Mouse (Mus musculus): ENCODE data around the gene Lbx2.

Lbx2 gene

DNA sequence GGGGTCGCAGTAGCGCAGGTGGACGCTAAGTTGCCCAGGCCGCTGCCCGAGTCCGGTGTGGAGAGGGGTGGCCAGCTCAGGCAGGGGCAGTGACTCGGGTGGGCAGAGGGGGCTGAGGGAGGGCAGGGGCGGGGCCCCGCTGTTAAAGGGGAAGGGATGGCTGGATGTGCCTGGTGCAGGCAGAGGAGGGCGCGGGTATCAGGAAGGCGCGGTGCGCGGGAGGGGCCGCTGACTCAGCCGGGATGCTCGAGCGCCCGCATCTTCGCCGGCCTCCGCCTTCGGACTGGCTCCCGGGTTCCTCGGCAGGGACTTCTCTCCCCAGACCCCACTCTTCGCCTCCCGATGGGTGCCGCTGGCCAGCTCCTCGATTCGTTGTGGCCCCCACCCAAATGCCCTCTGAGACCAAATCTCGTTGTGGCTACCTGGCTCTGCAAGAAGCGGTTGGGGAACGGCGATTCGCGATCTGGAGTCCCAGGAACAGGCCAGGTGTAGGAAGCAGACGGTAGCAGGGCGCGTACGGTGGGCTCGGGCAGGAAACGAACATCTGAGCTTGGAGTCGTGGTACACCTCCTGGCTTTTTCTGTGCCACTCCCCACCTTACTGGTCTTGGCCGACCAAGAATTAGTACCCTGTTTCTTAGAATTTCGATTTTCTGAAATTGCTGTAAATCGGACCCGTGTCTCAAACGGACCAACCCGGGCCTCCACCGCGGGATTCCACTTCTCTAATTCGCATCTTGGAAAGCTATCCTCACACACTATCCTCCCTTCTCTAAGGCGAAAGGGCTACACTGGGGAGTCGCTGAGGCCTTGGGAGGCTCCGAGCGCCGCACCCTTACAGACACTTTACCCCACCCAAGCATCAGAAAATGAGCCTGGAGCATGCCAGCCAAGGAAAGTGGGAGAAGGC lies 15.6 kb upstream of the Lbx2 start:
- no peak for DNase-seq (ENCODE audit: low spot score)

DNA sequence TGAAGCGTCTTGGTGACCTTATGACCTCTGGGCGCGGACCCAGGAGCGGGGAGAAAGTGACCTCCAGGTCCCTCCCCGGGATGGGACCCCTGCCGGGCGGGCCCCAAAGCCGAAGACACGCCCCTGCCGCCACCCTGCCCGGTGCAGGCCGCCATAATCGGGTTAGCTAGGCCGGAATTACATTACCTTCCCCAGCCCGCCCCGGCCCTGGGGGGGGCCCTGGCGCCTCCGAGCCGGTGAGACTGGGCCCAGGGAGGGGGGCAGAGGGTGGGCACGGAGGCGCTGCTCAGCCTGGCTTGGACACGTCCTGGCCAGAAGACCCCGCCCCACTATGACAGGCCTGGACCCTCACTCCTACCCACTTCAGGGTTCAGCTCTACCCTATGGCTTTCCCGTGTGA lies 14.9 kb upstream of the Lbx2 start:
- DNase-seq (ENCODE audit: low spot score), result no peak

DNA sequence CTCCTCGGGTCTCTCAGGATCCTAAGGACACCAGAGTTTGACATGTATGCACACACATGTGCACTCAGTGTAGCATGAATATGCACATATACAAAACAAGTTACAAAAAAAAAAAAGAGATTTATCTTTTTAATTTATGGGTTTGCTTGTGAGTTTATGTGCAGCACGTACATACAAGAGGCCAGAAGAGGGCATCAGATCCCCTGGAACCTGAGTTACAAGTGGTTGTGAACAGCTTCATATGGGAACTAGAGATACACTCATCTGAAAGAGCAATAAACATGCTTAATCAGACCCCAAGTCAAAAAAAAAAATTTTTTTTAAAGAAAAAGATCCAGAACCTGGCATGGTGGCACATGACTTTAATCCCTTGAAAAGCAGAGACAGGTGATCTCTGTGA lies 11.2 kb upstream of the Lbx2 start:
- no peak for DNase-seq (ENCODE audit: low spot score)

DNA sequence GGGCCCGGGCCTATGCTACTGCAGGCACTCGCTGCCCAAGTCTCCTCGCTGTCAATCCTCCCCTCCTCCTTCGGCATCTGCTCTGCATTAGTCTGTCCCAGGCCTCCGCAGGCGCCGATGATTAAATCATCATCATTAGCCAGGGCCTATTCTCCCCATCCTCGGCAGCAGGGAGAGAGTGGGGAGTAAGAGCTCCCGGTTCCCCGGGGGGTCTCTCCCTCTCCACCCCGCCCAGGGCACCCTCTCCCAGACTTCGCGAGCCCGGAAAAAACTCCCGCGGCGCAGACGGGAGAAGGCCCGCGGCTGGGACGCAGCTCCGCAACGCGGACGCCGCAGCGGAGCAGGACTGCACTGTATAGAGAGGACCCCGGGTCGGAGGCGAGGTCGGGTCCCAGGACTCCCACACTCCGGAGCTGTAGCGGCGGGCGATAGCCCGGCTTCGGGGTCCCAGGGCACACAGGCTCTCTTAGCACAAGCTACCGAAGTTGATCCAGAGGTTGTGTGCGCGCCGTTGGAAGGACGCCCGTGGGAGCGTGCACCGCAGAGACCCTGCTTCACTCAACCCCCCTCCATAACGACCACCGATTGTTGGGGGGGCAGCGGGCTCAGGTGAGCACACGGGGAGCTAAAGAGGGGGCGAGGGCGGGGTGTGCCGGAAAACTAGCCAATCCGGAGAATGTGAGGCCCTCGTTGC lies 8.4 kb upstream of the Lbx2 start, which contains the start of gene Pcgf1:
Gene Pcgf1 (plus strand): TSS at position 240 of the 694 bp plus-strand sequence.
- peak; percentile 18 for DNase-seq (ENCODE audit: low spot score)

DNA sequence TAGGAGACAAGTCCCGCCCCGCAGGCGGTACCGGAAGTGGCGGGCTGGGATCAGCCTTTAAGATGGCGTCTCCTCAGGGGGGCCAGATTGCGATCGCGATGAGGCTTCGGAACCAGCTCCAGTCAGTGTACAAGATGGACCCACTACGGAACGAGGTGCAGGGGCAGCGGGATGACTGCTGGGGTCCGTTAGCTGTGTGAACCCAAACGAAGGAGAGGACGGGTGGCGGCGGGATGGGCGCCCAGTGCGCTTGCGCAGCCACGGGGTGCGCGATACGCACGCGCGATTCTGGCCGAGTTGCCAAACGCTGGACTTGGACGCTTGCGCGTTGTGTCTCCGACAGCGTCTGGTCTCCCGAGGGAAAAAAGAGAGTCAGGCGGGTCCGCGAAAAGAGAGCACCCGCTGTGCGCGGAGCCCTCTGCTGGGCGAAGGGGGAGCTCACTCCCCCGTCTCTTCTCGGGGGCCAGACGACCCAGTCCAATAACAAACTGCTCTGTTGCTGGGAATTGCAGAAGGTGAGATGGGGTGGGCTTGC lies 7.8 kb upstream of the Lbx2 start:
- DNase-seq (ENCODE audit: low spot score), result peak; percentile 99

DNA sequence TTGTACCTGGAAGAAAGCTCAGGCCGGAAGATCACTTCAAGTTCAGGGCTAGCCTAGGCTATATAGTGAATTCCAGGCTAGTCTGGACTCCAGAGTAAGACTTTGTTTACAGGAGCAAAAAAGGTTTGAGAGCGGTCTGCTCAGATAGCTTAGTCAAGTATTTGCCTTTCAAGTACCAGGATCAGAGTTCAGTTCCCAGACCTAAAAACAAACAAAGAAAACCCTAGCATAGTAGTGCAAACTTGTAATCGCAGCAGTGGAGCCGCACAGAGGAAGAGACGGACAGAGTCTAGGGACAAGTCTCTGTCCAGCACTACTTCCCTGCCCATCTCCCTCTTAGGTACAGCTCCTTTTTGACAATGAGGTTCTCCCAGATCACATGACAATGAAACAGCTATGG lies 6.0 kb upstream of the Lbx2 start:
- DNase-seq (ENCODE audit: low spot score), result no peak

DNA sequence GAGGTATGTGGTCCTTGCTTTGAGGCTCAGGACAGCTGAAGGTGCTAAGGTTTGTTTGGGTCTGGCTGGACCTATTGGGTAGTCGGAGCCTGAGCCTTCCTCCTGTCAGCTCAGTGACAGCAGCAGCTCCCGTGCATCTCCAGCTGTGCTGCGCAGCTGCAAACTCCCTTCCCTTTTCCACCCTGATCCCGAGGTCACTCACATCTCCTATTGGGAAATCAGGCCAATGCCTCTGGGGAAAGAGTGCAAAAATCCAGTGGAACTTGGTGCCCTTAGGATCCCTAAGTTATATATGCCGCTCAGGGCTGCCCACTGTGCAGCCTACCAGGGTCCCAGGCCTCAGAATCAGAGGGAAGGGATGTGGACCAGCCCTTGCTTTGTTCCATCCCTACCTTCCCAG lies 2.7 kb upstream of the Lbx2 start:
- DNase-seq (ENCODE audit: low spot score), result no peak

DNA sequence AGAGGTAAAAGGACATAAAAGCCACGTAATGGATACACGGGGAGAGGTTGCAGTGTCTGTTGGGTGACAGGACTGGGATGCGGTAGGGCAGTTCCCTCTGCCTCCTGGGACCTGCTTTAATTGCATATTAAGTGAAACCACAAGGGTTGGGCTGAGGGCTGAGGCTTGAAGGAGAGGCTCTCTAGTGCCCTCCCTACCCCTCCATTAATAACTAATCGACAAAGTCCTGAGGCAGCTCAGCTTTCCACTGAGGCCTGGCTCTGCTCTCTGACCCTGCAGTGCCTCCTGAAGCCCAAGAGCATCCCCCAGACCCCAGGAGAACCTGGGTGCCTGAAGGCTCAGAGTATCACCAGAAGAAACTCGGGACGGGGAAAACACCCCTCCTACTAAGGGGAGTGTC lies 1.7 kb upstream of the Lbx2 start:
- no peak for DNase-seq (ENCODE audit: low spot score)

DNA sequence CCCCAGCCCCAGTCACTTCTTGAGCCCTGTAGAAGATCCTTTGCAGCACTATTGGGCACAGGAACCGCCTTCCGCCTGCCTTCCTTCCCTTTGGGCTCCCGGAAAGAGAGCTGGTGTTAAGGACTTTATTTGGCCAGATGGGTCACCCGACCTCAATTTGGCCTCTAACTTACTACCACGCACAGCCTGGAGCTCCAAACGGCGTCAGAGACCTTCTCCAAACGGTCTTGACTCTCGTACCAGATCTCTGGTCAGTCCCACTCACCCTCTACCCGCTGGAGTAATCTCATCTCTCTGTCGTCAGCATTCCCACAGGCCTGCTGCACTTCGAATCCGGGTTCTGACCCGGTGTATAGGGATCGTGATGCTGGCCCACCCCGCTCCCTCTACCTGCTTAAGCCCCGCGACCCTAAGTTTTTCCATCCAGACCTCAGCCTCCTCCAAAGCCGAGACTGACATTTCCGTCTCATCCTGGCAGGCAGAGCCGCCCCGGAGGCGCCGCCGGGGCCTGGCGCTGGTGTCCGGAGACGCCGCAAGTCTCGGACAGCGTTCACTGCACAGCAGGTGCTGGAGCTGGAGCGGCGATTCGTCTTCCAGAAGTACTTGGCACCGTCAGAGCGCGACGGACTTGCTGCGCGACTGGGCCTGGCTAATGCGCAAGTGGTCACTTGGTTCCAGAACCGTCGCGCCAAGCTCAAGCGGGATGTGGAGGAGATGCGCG lies 1.2 kb downstream of the Lbx2 start:
- DNase-seq (ENCODE audit: low spot score), result peak; percentile 30

DNA sequence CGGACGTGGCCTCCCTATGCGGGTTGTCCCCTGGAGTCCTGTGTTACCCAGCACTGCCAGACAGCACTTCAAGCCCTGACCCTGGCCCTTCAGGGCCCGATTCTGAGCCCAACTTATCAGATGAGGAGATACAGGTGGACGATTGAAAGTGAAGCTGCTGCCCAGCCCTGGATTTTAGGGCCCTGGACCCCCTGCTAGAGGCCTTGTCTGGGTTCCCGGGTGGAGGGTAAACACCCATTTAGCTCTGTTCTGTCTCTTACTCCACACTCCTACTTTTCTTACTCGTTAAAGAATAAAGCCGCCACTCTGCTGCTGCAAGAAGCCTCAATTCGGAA lies 1.7 kb downstream of the Lbx2 start:
- DNase-seq (ENCODE audit: low spot score), result no peak

DNA sequence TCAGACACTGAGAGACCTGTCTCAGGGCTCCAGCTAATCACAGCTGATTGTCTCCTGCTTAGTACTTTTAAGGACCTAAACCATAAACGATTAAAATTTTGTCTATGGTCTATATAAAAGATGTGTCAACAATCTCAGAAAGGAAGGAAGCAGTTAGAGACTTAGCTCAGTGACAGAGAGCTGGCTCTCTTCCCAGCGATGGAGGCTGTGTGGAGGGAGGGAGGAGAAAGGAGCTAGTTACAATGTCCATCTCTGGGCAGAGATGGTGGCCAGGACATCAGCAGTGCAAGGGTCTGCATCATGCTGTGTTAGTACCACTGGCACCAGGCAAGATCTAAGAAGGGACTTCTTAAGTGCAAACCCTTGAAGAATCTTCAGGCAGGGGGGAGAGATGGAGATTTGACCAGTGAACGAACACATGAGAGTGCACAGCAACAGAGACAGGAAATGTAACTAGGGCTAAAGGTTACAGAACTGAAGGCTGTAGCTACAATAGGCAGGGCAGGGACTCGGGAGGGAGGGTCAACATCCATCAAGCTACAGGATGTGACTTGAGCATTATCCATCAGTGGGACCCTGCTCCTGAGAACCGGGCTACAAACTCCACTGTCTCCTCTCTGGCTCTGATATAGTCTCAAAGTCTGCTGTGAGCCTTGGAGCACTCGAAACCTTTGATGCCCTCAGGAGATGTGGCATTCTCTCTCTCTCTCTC lies 6.4 kb downstream of the Lbx2 start:
- no peak for DNase-seq (ENCODE audit: low spot score)

DNA sequence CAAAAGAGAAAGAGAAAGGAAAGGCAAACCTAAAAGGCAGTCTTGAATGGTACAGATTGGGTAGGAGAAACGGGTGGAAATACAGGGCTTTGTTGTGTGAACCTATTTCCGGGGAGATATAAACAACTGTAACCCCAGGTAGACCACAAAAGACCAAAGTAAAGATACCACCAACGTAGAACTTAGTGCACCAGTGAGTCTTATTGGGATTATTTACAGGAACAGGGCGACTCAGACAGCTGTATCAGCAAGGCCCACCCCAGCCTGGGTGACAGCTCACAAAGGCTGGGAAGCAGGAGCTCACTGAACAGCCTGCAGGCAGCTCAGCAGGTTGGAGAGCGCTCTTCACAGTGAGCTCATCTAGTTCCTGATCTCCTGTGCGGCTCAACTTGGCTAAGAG lies 9.8 kb downstream of the Lbx2 start:
- DNase-seq (ENCODE audit: low spot score), result no peak

DNA sequence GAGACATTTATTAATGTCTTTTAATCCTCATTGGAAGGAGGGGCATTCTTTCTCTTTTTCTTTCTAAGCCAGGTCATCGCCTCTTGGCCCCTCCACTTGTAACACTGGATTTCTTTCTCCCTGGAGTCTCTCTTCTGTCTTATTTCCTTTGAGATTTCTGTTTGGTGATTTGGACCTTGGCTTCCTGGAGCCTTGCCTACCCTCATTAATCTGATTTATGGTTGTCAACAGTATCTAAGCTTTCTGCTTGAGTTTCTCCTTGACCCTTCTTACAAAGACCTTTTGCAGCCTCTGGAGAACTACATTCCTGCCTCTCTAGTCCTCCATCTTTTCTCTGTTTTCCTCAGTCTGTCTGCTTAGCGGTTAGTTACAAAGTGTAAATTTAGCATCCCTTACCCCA lies 12.2 kb downstream of the Lbx2 start:
- no peak for DNase-seq (ENCODE audit: low spot score)

DNA sequence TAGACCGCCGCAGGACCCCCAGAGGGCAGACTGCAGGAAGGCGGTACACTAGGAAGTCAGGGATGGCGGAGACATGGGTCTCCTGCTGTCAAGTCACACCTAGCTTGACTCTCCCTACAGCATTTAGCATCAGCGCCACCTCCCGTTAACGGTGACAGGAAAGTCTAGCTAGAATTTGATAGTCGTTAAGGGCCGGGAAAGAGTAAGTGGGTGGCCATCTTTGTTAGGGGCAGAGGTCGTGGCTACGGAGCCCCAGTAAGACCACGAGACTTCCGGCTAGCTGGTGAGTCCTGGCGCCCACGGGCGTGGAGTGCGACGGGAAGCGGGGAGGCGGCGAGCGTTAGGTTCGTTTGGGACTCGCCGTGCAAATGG lies 15.1 kb downstream of the Lbx2 start, which contains the start of the genes Ccdc142 and Gm42688:
Gene Ccdc142 (plus strand): TSS at position 286 of the 372 bp plus-strand sequence.
Gene Gm42688 (plus strand): TSS at position 302 of the 372 bp plus-strand sequence.
- DNase-seq (ENCODE audit: low spot score), result peak; percentile 96

DNA sequence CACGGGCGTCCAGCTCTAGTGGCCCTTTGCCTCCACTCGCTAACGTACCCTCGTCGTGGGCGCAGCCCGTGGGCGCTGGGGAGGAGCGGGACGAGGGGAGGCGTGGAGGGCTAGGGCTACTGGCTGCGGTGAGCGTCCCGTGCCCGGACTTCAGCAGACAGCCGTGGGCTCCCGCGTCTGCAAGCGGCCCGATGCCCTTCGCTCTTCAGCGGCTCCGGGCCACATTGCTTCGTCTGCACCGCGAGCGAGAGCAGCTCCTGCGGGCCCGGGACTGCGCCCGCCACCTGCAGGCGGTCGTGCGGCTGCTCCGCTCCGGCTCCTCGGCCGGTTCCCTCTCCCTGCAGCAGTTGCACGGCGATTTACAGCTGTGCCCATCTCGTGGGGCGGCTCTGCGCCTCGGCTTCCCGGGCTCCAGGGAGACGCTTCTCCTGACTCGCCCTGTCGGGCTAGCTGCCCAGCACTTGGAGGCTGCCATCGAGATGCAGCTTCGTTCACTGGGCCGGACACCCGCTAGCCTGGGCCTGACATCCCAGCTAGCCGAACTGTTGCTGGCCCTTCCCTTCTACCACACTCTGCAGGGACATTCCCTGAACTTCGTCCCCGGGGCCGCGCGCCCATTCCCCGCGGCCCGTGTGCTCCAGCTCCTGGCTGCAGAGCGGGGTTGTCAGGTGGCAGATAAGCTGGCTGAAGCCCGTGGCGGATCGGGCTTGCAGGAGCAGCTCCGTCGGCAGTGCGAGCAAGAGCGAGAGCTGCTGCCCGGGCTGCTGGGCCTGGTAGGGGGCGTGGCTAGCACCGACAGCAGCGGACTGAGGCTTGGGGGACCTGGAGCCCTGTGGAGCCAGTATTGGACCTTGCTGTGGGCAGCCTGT lies 15.8 kb downstream of the Lbx2 start:
- no peak for DNase-seq (ENCODE audit: low spot score)

DNA sequence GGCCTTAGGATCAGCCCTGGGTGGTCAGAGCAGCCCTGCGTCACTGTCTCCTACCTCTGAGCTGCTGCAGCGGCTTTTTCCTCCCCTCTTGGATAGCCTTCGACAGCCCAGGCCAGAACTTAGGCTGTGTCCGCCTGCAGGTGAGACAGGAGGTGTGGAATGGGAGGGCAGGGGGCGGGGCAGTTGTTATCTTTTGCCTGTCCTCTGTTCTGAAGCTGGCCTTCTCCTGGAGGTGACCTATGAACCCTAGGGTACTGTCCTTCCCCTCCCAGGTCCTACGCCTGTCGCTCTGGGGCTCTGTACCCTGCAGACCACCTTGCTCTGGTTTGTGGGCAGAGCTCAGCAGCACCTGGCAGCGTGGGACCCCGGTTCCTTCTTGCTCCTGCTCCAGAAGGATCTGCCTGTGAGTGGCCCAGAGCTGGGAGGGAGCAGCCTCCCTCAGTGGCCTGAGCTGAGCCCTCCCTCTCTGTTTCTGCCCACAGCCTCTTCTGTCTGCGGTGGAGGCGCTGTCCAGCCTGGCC lies 17.0 kb downstream of the Lbx2 start:
- no peak for DNase-seq (ENCODE audit: low spot score)

DNA sequence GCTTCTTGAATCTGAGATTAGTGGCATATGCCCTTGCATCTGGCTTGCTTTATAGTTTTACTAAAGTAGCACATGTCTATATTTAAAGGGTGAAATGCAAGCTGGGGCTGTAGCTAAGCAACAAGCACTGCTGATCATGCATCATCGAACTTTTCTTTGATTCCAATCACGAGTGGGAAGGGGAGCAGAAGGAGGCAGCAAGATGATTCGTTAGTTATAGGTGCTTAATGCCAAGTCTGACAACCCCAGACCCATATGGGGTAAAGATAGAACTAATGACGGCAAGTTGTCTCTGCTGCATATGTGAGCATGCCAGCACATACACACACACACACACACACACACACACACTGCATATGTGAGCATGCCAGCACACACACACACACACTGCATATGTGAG lies 18.0 kb downstream of the Lbx2 start:
- no peak for DNase-seq (ENCODE audit: low spot score)

DNA sequence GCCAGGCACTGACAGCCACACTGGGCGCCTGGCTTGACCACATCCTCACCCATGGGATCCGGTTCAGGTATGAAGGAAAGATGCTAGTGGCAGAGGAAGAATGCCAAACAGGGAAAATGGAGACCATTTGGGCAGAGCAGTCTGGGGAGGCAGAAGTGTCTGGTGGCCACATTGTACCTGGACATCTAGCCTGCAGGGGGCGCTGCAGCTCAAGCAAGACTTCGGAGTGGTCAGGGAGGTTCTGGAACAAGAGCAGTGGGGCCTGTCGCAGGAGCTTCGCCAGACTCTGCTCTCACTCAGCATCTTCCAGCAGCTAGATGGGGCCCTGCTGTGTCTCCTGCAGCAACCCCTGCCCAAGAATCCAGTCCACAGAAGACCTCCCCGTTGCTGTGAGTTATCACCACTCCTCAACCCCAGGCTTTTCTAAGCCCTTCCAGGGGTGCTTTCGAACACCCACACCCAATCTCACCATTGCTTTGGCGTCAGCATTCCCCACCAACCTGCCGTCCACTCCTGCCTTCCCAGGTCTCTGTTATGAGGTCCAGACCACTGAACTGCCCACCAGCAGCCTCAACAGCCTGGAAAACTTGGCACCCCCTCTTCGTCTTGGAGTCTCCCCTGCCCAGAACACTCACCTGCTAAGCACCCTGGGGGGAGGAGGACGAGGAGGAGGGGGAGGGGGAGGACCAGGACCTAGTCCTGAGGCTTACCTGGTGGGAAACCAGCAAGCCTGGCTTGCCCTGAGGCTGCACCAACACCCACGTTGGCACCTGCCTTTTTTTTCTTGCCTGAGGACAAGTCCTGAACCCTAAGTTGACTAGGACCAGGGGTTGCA lies 21.6 kb downstream of the Lbx2 start:
- peak; percentile 70 for DNase-seq (ENCODE audit: low spot score)

DNA sequence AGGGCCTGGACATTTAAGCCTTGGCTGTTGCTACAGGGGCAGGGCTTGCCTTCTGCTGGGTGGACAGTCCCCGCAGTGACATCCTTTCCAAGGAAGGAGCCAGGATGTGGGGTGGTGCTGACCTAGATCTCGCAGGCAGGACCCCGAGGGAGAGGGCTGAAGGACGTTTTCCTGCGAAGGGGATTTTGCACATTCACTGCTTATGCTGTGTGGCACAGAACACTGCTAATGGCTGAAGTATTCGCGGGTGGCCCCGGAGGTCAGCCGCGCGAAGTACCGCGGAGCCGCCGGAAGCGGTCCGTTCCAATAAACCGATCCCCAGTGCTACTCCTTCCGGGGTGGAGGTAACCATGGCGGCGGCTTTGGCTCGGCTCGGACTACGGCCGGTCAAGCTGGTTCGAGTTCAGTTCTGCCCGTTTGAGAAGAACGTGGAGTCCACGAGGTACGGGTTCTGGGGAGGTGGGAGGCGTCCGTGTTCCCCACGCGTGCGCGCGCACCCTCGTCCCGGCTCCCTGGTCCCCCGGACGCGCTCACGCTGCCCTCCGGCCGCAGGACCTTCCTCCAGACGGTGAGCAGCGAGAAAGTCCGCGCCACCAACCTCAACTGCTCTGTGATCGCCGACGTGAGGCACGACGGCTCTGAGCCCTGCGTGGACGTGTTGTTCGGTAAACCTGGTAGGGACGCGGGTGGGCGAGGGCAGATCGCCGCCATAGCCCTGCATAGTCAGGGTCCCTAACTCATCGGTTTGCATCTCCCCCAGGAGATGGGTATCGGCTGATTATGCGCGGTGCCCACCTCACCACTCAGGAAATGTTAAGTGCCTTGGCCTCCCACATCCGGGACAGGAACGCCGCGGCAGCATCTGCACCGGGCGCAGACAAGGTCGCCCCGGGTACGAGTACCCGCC lies 22.8 kb downstream of the Lbx2 start, which contains the start of gene Mrpl53:
Gene Mrpl53 (plus strand): TSS at position 279 of the 907 bp plus-strand sequence.
- DNase-seq (ENCODE audit: low spot score), result peak; percentile 75
